Mouse (Mus musculus): Measurements from ENCODE around the gene Apc2.
A peak's percentile ranks its signal among the peaks of the same experiment; 100 is the strongest.

DNA sequence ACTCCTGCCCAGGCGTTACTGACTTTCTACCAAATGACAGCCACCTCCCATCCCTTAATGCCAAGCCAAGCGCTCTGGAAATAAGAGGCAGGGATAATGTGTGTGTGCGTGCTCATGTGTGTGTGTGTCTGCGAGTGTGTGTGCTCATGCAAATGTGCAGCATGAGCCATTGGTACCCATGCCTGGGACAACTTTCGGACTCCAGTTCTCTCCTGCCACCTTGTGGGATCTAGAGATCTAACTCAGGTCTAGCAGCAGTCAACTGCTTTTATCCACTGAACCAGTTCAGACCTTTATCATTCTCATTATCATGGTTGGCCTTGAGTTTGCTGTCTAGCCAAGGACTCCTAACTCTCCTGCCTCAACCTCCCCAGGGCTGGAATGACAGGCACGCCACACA, 47.9 kb upstream of the Apc2 start:
- TF ChIP-seq POLR2A (IDR thresholded peaks at IDR 0.05; ENCODE audit: extremely low read depth, insufficient read depth, low read length) (no peak), CTCF (IDR thresholded peaks at IDR 0.05; ENCODE audit: extremely low read depth, insufficient read depth, low read length) (peak; percentile 44)

All from cortical plate, adult 2 months (tissue).